Mouse (Mus musculus): ENCODE measurements around the gene Trim25. TPM values are rescaled to one million over a fixed set of nuclear protein-coding genes. Genes with fewer than 3 reads are reported as not detected.

The Trim25 gene
- 9.4 and 14.9 TPM in 2 replicates for polyA plus RNA-seq (2014; fragmentation: Nextera tagmentation; extraction: Ambion mirVana)

DNA sequence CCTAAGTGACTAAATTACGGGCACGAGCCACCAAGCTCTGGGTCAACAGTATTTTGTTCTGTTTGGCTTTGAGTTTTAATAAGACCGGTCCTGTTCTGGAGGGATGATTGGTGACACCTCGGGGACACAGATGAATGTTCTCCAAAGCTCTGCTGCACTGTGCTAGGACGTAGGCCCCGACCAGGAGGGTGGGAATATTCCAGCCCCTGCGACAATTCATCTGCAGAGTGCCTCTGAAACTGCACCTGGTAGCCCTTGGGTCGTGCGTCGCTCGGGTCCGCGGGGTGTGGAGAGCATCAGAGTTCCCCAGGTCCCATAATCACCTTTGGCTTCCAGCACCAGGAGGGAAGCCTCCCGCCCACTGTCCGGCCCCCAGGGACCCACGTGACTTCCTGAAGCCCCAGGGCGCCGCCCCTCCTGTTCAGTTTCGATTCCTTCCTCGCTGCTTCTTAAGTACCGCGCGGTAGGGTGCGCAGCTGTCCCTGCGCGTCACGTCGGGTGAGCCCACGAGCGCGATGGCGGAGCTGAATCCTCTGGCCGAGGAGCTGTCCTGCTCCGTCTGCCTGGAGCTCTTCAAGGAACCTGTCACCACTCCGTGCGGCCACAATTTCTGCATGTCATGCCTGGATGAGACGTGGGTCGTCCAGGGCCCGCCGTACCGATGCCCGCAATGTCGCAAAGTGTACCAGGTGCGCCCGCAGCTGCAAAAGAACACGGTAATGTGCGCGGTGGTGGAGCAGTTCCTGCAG, at the start of gene Trim25:
TSS of gene Trim25 (plus strand) at position 403 of the 749 bp plus-strand sequence.
- peaks cover 15% of the 10 kb centered on the region for H3K4me1 ChIP-seq (ENCODE audit: control insufficient read depth, insufficient read depth, low read length)
- H3K27ac ChIP-seq (ENCODE audit: low read depth, low read length): peak within 1 kb of the TSS; percentile 73
- H3K9ac ChIP-seq (ENCODE audit: low read depth, low read length): peak within 1 kb of the TSS; percentile 84
- peak; percentile 89 for ATAC-seq (replicated peaks; ENCODE audit: insufficient number of reproducible peaks, low FRiP score, low TSS enrichment)
- WGBS (ENCODE audit: insufficient replicate concordance): 2% methylated on average over 48 of the region's 48 CpGs
- no peaks in the 10 kb centered on the region for H3K9me3 ChIP-seq (replicated peaks; ENCODE audit: control insufficient read depth, low read length)
- H3K4me3 ChIP-seq (ENCODE audit: low read depth, low read length): peak within 1 kb of the TSS; percentile 82
- H3K27me3 ChIP-seq (ENCODE audit: control insufficient read depth, insufficient read depth, low read length): no peaks in the 10 kb centered on the region
- no peaks in the 10 kb centered on the region for H3K36me3 ChIP-seq (ENCODE audit: control insufficient read depth, insufficient read depth, low read length)
- H3K4me2 ChIP-seq: peak within 1 kb of the TSS; percentile 88

DNA sequence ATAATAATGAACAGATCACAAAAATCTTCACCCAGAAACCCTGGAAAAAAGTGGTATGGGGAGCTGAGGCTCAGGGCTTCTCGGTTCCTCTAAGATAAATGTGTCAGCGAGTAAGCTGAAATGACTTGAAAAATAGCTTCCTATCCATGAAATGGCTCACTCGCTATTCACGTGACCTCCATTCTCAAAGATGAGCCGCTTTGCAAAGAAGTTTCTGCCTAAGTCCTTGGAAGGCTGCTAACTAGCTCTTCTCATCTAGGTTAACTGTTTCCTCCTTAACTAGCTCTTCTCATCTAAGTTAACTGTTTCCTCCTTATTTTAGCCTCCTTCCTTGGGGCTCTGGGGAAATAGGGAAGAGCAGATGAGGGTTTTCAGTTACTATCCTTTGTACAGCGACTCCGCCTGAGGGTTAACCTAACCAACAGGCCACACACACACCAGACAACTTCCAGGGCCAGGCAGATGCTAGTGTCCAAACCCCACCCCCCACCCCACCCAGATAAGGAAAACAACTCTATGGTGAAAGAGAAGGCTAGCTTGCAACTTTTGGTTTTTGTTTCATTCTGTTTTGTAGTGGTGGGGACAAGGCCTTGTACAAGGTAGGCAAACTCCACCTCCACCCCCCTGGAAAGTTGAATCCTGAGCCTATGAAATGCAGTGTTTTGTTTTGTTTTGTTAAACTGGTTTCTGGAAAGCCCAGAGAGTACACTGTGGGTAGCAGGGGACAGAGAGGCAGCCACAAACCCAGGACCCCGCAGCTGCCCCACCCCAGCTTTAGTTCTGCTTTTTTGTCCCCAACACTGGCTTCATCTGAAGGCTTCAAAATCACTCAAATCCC, 49.2 kb upstream of the Trim25 start:
- Histone ChIP-seq H3K4me1 (ENCODE audit: control insufficient read depth, insufficient read depth, low read length) (no peaks in the 10 kb centered on the region), H3K9ac (ENCODE audit: low read depth, low read length) (no peak overlapping the region), H3K4me3 (ENCODE audit: low read depth, low read length) (no peak overlapping the region), H3K27ac (ENCODE audit: low read depth, low read length) (no peak overlapping the region), H3K4me2 (no peak overlapping the region), H3K36me3 (ENCODE audit: control insufficient read depth, insufficient read depth, low read length) (peaks cover 5% of the 10 kb centered on the region; the same call in 1 of the 2 replicates), H3K27me3 (ENCODE audit: control insufficient read depth, insufficient read depth, low read length) (no peaks in the 10 kb centered on the region), H3K9me3 (replicated peaks; ENCODE audit: control insufficient read depth, low read length) (no peaks in the 10 kb centered on the region)
- WGBS (ENCODE audit: insufficient replicate concordance): 72% methylated on average over 8 of the region's 8 CpGs
- ATAC-seq (replicated peaks; ENCODE audit: insufficient number of reproducible peaks, low FRiP score, low TSS enrichment): no peak

DNA sequence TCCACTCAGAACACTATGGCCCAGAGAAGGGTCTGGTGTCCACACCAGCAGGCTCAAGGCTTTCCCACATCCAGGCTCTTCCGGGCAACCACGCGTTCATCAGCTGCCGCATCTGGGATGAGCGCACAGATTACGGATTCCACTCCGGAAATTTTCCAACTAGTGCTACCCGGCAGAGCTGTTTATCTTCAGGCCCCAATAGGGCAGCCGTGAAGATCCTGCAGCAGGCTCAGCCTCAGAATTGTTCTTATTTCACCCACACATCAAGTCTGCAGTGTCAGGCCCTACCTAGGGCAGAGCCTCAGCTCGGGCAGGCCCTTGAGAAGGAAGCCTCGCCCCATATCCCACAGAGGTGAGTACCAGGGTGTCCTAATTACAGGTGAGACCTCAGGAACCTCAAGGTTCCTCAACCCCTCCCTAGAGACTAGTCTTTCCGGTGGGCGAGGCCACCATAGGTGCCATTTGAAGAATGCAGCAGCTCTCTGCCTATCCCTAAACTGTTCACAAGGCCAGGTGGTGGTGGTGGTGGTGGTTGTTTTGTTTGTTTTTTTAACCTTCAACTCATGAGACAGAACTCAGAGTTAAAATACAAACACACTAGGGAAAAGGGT, 48.4 kb upstream of the Trim25 start:
- Histone ChIP-seq H3K4me1 (ENCODE audit: control insufficient read depth, insufficient read depth, low read length) (no peaks in the 10 kb centered on the region), H3K4me2 (no peak overlapping the region), H3K9ac (ENCODE audit: low read depth, low read length) (no peak overlapping the region), H3K4me3 (ENCODE audit: low read depth, low read length) (no peak overlapping the region), H3K36me3 (ENCODE audit: control insufficient read depth, insufficient read depth, low read length) (peaks cover 5% of the 10 kb centered on the region; the same call in 1 of the 2 replicates), H3K27me3 (ENCODE audit: control insufficient read depth, insufficient read depth, low read length) (no peaks in the 10 kb centered on the region), H3K9me3 (replicated peaks; ENCODE audit: control insufficient read depth, low read length) (no peaks in the 10 kb centered on the region), H3K27ac (ENCODE audit: low read depth, low read length) (no peak overlapping the region)
- no peak for ATAC-seq (replicated peaks; ENCODE audit: insufficient number of reproducible peaks, low FRiP score, low TSS enrichment)
- 73% methylated on average over 13 of the region's 13 CpGs for WGBS (ENCODE audit: insufficient replicate concordance)

DNA sequence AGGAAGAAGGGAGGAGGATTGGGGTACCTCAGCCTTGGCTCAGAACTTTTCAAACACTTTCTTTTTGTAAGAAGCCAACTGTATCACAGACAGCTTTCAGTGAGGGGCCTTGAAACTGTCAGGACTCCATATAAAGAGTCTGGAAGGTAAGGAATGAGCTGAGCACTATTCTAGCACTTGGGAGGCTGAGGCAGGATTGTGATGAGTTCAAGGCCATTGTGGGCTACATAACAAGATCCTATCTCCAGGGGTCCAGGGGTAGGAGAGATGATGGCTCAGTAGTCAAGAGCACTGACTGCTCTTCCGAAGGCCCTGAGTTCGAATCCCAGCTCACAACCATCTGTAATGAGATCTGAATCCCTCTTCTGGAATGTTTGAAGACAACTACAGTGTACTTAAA, 47.6 kb upstream of the Trim25 start:
- ATAC-seq (replicated peaks; ENCODE audit: insufficient number of reproducible peaks, low FRiP score, low TSS enrichment): no peak
- Histone ChIP-seq H3K36me3 (ENCODE audit: control insufficient read depth, insufficient read depth, low read length) (peaks cover 5% of the 10 kb centered on the region; the same call in 1 of the 2 replicates), H3K9me3 (replicated peaks; ENCODE audit: control insufficient read depth, low read length) (no peaks in the 10 kb centered on the region), H3K27me3 (ENCODE audit: control insufficient read depth, insufficient read depth, low read length) (no peaks in the 10 kb centered on the region), H3K4me3 (ENCODE audit: low read depth, low read length) (no peak overlapping the region), H3K9ac (ENCODE audit: low read depth, low read length) (no peak overlapping the region), H3K4me1 (ENCODE audit: control insufficient read depth, insufficient read depth, low read length) (no peaks in the 10 kb centered on the region), H3K4me2 (no peak overlapping the region), H3K27ac (ENCODE audit: low read depth, low read length) (no peak overlapping the region)
- 91% methylated on average over 2 of the region's 2 CpGs for WGBS (ENCODE audit: insufficient replicate concordance)

DNA sequence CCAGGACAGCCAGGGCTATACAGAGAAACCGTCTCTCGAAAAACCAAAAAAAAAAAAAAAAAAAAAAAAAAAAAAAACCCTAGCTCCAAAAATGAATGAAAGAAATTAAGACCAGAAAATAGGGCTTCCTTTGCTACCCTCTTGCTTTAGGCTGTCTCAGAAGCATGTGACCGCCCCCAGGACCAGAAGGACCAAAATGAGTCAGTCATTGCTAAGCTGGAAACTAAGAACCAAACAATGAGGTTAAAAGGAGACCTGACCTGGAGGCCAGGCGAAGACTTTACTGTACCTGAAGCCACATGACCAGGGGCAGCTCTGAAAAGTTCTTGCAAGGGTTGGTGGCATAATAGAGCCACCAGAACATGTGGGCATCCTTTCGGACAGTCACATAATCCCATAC, 47.1 kb upstream of the Trim25 start:
- no peak for ATAC-seq (replicated peaks; ENCODE audit: insufficient number of reproducible peaks, low FRiP score, low TSS enrichment)
- Histone ChIP-seq H3K4me2 (no peak overlapping the region), H3K27me3 (ENCODE audit: control insufficient read depth, insufficient read depth, low read length) (no peaks in the 10 kb centered on the region), H3K4me1 (ENCODE audit: control insufficient read depth, insufficient read depth, low read length) (no peaks in the 10 kb centered on the region), H3K9me3 (replicated peaks; ENCODE audit: control insufficient read depth, low read length) (no peaks in the 10 kb centered on the region), H3K9ac (ENCODE audit: low read depth, low read length) (no peak overlapping the region), H3K36me3 (ENCODE audit: control insufficient read depth, insufficient read depth, low read length) (peaks cover 2% of the 10 kb centered on the region; the same call in 1 of the 2 replicates), H3K4me3 (ENCODE audit: low read depth, low read length) (no peak overlapping the region), H3K27ac (ENCODE audit: low read depth, low read length) (no peak overlapping the region)
- WGBS (ENCODE audit: insufficient replicate concordance): 85% methylated on average over 5 of the region's 5 CpGs

DNA sequence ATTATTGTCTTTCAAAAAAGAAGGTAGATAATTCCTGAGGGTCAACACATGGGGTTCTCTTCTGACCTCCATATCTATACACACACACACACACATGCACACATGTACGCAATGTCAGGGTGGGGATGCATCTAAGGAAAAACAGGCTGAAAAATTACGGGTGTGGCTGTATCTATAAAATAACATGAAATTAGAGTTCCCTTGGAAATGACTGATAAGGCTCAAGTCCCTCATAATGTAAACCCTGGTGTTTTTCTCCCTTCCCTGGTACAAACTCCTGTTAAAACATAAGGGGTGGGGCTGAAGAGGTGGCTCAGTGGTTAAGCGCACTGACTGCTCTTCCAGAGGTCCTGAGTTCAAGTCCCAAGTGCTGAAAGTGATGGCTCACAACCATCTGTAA, 45.6 kb upstream of the Trim25 start:
- no peak for ATAC-seq (replicated peaks; ENCODE audit: insufficient number of reproducible peaks, low FRiP score, low TSS enrichment)
- Histone ChIP-seq H3K4me1 (ENCODE audit: control insufficient read depth, insufficient read depth, low read length) (no peaks in the 10 kb centered on the region), H3K4me2 (no peak overlapping the region), H3K9me3 (replicated peaks; ENCODE audit: control insufficient read depth, low read length) (no peaks in the 10 kb centered on the region), H3K36me3 (ENCODE audit: control insufficient read depth, insufficient read depth, low read length) (peaks cover 2% of the 10 kb centered on the region; the same call in 1 of the 2 replicates), H3K27ac (ENCODE audit: low read depth, low read length) (no peak overlapping the region), H3K27me3 (ENCODE audit: control insufficient read depth, insufficient read depth, low read length) (no peaks in the 10 kb centered on the region), H3K9ac (ENCODE audit: low read depth, low read length) (no peak overlapping the region), H3K4me3 (ENCODE audit: low read depth, low read length) (no peak overlapping the region)
- WGBS (ENCODE audit: insufficient replicate concordance): 82% methylated on average over 3 of the region's 3 CpGs

DNA sequence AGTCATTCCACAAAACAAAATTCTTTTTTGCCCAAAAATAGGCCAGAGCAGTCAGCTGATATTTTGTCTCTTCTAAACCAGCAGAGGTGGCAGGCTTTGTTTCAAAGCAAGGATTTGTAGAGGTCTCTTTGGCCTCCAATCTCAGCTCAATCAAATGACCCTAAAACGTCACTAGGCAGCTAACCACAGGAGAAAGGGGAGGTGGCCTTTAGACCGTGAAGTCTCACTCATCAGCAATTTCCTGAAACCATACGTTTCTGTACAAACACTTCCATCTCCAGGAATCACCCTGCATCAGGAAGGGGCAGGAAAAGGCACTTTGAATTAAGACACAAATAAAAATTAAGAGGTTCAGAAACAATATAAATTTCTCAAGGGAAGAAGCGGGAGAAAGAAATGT, 44.4 kb upstream of the Trim25 start:
- Histone ChIP-seq H3K4me2 (peak overlapping the region; percentile 63), H3K9ac (ENCODE audit: low read depth, low read length) (peak overlapping the region; percentile 52; the same call in 1 of the 2 replicates), H3K27me3 (ENCODE audit: control insufficient read depth, insufficient read depth, low read length) (no peaks in the 10 kb centered on the region), H3K27ac (ENCODE audit: low read depth, low read length) (no peak overlapping the region), H3K36me3 (ENCODE audit: control insufficient read depth, insufficient read depth, low read length) (no peaks in the 10 kb centered on the region), H3K4me1 (ENCODE audit: control insufficient read depth, insufficient read depth, low read length) (no peaks in the 10 kb centered on the region), H3K9me3 (replicated peaks; ENCODE audit: control insufficient read depth, low read length) (no peaks in the 10 kb centered on the region), H3K4me3 (ENCODE audit: low read depth, low read length) (peak overlapping the region; percentile 50)
- ATAC-seq (replicated peaks; ENCODE audit: insufficient number of reproducible peaks, low FRiP score, low TSS enrichment): no peak
- 0% methylated on average over 4 of the region's 4 CpGs for WGBS (ENCODE audit: insufficient replicate concordance)

DNA sequence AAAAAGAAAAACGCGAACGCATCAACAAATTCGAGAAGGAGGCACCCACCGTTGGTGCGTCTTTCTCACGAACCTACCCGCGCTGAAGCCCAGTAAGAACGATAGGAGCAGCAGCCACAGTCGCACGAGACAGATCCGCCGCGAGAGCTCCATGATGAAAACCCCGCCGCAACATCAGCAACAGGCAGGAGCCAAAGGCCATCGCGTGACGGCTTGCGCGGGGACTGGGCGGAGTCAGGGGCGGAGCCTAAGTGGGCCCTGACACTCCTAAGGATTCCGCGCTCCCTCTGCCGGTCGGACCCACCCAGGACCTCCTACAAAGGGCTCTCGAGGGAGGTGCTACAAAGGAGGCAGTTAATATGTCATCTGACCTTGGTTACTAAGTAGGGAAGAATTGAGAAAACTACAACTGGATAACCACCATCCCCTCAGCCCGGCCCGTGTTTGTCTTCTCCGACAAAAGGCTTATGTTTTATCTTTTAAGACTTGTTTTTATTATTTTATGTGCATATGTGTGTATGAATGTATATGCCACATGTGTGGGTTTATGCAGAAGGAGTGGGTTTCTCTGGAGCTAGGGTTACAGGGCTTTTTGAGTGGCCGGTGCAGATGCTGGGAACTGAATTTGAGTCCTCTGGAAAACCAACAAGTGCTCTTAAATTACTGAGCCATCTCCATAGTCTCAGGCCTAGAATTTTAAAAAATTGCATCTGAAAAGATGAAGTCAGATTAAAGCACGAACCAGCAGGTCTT, 43.8 kb upstream of the Trim25 start, which contains the start of gene Scpep1:
TSS of gene Scpep1 (minus strand) at position 249 of the 753 bp plus-strand sequence.
- Histone ChIP-seq H3K4me2 (peak within 1 kb of the TSS; percentile 63), H3K27me3 (ENCODE audit: control insufficient read depth, insufficient read depth, low read length) (no peaks in the 10 kb centered on the region), H3K4me3 (ENCODE audit: low read depth, low read length) (peak within 1 kb of the TSS; percentile 50), H3K4me1 (ENCODE audit: control insufficient read depth, insufficient read depth, low read length) (no peaks in the 10 kb centered on the region), H3K9me3 (replicated peaks; ENCODE audit: control insufficient read depth, low read length) (no peaks in the 10 kb centered on the region), H3K9ac (ENCODE audit: low read depth, low read length) (peak within 1 kb of the TSS; percentile 52; the same call in 1 of the 2 replicates), H3K27ac (ENCODE audit: low read depth, low read length) (no peak within 1 kb of the TSS), H3K36me3 (ENCODE audit: control insufficient read depth, insufficient read depth, low read length) (no peaks in the 10 kb centered on the region)
- WGBS (ENCODE audit: insufficient replicate concordance): 5% methylated on average over 34 of the region's 34 CpGs
- peak; percentile 93 for ATAC-seq (replicated peaks; ENCODE audit: insufficient number of reproducible peaks, low FRiP score, low TSS enrichment)
